8 mouse cellular contexts compared by ENCODE assay signal in genomic region chr13:51756563-51756962, GRCm38 (mm10). TPM values are rescaled to one million over a fixed set of nuclear protein-coding genes. Genes with fewer than 3 reads are reported as not detected.
A peak's percentile ranks its signal among the peaks of the same experiment; 100 is the strongest.
DNase-seq lines count a peak whose midpoint lies in the region; ATAC-seq and TF ChIP-seq lines count a peak whose summit lies in the region.

No protein-coding gene starts in this region.

- no peak for TF ChIP-seq CTCF in lung, embryonic 14.5 days (IDR thresholded peaks at IDR 0.05; ENCODE audit: low read depth)
- no peak for TF ChIP-seq CTCF in lung, adult 2 months (IDR thresholded peaks at IDR 0.05; ENCODE audit: insufficient read depth, low read length)
- TF ChIP-seq CTCF in liver, embryonic 14.5 days (IDR thresholded peaks at IDR 0.05; ENCODE audit: low read depth): no peak

- TF ChIP-seq EP300 in liver, embryonic 14.5 days (IDR thresholded peaks at IDR 0.05; ENCODE audit: low read depth): no peak

- H3K27me3 ChIP-seq in lung, embryonic 14.5 days (ENCODE audit: insufficient read depth, low read length): no peaks in the 10 kb centered on the region
- H3K27me3 ChIP-seq in liver, embryonic 14.5 days (ENCODE audit: control insufficient read depth, insufficient read depth, low read length): no peaks in the 10 kb centered on the region

- peak; percentile 32 for DNase-seq in lung, embryonic 14.5 days
- no peak for DNase-seq in lung, adult 2 months
- DNase-seq in c-Kit-positive CD71-negative TER-119-negative erythroid progenitor cells, embryonic 14.5 days (ENCODE audit: low read depth): peak; percentile 45
- DNase-seq in liver, embryonic 14.5 days (ENCODE audit: low read depth in 3 of 3, low spot score in 3 of 3): no peak
- DNase-seq in thymus, postnatal 0 days (ENCODE audit: low spot score): peak; percentile 67
- no peak for DNase-seq in cerebellum, adult 9-10 months
- DNase-seq in layer of hippocampus, postnatal 10 days (ENCODE audit: low spot score in 2 of 2): no peak
- DNase-seq in right cerebral cortex, postnatal 25 days: no peak

- WGBS in lung, embryonic 14.5 days: 28% methylated on average over 3 of the region's 3 CpGs
- 22% methylated on average over 3 of the region's 3 CpGs for WGBS in lung, adult 2 months
- 5% methylated on average over 3 of the region's 3 CpGs for WGBS in liver, embryonic 14.5 days (ENCODE audit: insufficient replicate concordance)

- no peak overlapping the region for H3K9ac ChIP-seq in lung, embryonic 14.5 days
- H3K9ac ChIP-seq in liver, embryonic 14.5 days (replicated peaks): no peak overlapping the region

- TF ChIP-seq POLR2A in lung, adult 2 months (IDR thresholded peaks at IDR 0.05; ENCODE audit: borderline replicate concordance, extremely low read depth, low read depth, low read length): no peak

- ATAC-seq in lung, embryonic 14.5 days (ENCODE audit: insufficient read depth): no peak
- ATAC-seq in liver, embryonic 14.5 days (ENCODE audit: insufficient read depth): peak; percentile 80

- no peak overlapping the region for H3K4me2 ChIP-seq in lung, embryonic 14.5 days
- H3K4me2 ChIP-seq in liver, embryonic 14.5 days (ENCODE audit: low read depth): no peak overlapping the region; the same call in 1 of the 2 replicates

- no peaks in the 10 kb centered on the region for H3K36me3 ChIP-seq in lung, embryonic 14.5 days (ENCODE audit: insufficient read depth)
- no peaks in the 10 kb centered on the region for H3K36me3 ChIP-seq in liver, embryonic 14.5 days (replicated peaks; ENCODE audit: control insufficient read depth, insufficient read depth, low read depth)

- no peaks in the 10 kb centered on the region for H3K4me1 ChIP-seq in lung, embryonic 14.5 days (ENCODE audit: insufficient read depth)
- peaks cover 6% of the 10 kb centered on the region for H3K4me1 ChIP-seq in lung, adult 2 months (ENCODE audit: control insufficient read depth, insufficient read depth, low read length)
- peaks cover 7 to 33% of the 10 kb centered on the region in 2 experiments for H3K4me1 ChIP-seq in liver, embryonic 14.5 days (replicated peaks; ENCODE audit: control insufficient read depth in 2 of 2, insufficient read depth in 2 of 2, low read length in 1 of 2)

- no peak overlapping the region for H3K27ac ChIP-seq in lung, embryonic 14.5 days (ENCODE audit: low read depth)
- 0 out of 2 replicates have a peak overlapping the region, but pooled peaks have one; percentile 6 for H3K27ac ChIP-seq in liver, embryonic 14.5 days

- no peak overlapping the region for H3K4me3 ChIP-seq in lung, embryonic 14.5 days (ENCODE audit: low read depth, low read length)
- H3K4me3 ChIP-seq in lung, adult 2 months (replicated peaks; ENCODE audit: extremely low read depth, low read depth, low read length): no peak overlapping the region
- no peak overlapping the region for H3K4me3 ChIP-seq in liver, embryonic 14.5 days (ENCODE audit: insufficient read depth in 1 of 2, low read depth in 2 of 2, low read length in 2 of 2)

- H3K9me3 ChIP-seq in lung, embryonic 14.5 days (ENCODE audit: low read depth, low read length): no peaks in the 10 kb centered on the region
- no peaks in the 10 kb centered on the region for H3K9me3 ChIP-seq in liver, embryonic 14.5 days (ENCODE audit: control insufficient read depth, low read length)

RNA-seq across cellular contexts. Expression of gene Sema4d, which starts 37.0 kb away (rescaled TPM):
- 12.0 and 12.3 TPM in 2 replicates for polyA plus RNA-seq in lung, embryonic 14.5 days (2014; fragmentation: Nextera tagmentation; extraction: Ambion mirVana)
- polyA plus RNA-seq in lung, adult 2 months (2012; rRNA removed): 15.0 and 23.3 TPM in 2 replicates
- polyA plus RNA-seq in liver, embryonic 14.5 days (2012; rRNA removed): 4.2 and 4.7 TPM in 2 replicates
- 4.6 and 6.1 TPM in 2 replicates for polyA plus RNA-seq in liver, embryonic 14.5 days (2014; fragmentation: Nextera tagmentation; extraction: Ambion mirVana)
- polyA plus RNA-seq in thymus, postnatal 0 days (2015; fragmentation: Nextera tagmentation; extraction: Ambion mirVana): 55.9 and 58.5 TPM in 2 replicates
- total RNA-seq in layer of hippocampus, postnatal 10 days (2021): 10 to 100 TPM; 85.2 to 96.2 TPM

Comparison
In these comparisons a context has a peak if more than half of its experiments do, and no peak if none do; other contexts are left out.
1. DNase-seq: peak in lung, embryonic 14.5 days (single experiment), c-Kit-positive CD71-negative TER-119-negative erythroid progenitor cells, embryonic 14.5 days (single experiment) and thymus, postnatal 0 days (single experiment); none in lung, adult 2 months (single experiment), liver, embryonic 14.5 days (0 of 3), cerebellum, adult 9-10 months (single experiment), layer of hippocampus, postnatal 10 days (0 of 2) and right cerebral cortex, postnatal 25 days (single experiment).